Mouse (Mus musculus): ENCODE results near the gene Ddi2. TPM values are rescaled to one million over a fixed set of nuclear protein-coding genes. Genes with fewer than 3 reads are reported as not detected.

The Ddi2 gene
- polyA plus RNA-seq, 1 experiment from 2014 or later = 25.6 TPM

GRCm38 (mm10) chr4:141758874-141759542 is 35.8 kb upstream of the Ddi2 start:
- ATAC-seq (ENCODE audit: low FRiP score, low read depth) = no peak
- no peak overlapping the region for H3K9ac ChIP-seq
- 85% methylated on average over 6 of the region's 6 CpGs for WGBS

GRCm38 (mm10) chr4:141757124-141757523 is 33.9 kb upstream of the Ddi2 start:
- Histone ChIP-seq H3K9me3 (no peaks in the 10 kb centered on the region), H3K27ac (no peak overlapping the region), H3K27me3 (replicated peaks) (no peaks in the 10 kb centered on the region), H3K4me1 (no peaks in the 10 kb centered on the region), H3K4me3 (no peak overlapping the region), H3K36me3 (peaks cover 5% of the 10 kb centered on the region), H3K4me2 (replicated peaks) (no peak overlapping the region), H3K9ac (no peak overlapping the region)
- ATAC-seq (ENCODE audit: low FRiP score, low read depth) = no peak
- WGBS = 94% methylated on average over 3 of the region's 3 CpGs

More at GRCm38 (mm10) chr4:141758874-141759542, 35.8 kb upstream of the Ddi2 start:
- Histone ChIP-seq H3K36me3 (peaks cover 24% of the 10 kb centered on the region), H3K4me1 (no peaks in the 10 kb centered on the region), H3K4me2 (replicated peaks) (no peak overlapping the region), H3K27ac (no peak overlapping the region), H3K9me3 (no peaks in the 10 kb centered on the region), H3K4me3 (no peak overlapping the region), H3K27me3 (replicated peaks) (no peaks in the 10 kb centered on the region)

- Histone ChIP-seq H3K27me3 (replicated peaks) (no peaks in the 10 kb centered on the region), H3K4me2 (replicated peaks) (no peak overlapping the region), H3K9ac (no peak overlapping the region), H3K27ac (no peak overlapping the region), H3K4me1 (no peaks in the 10 kb centered on the region), H3K4me3 (no peak overlapping the region), H3K36me3 (no peaks in the 10 kb centered on the region; the same call in 1 of the 2 replicates), H3K9me3 (no peaks in the 10 kb centered on the region)
- 91% methylated on average over 19 of the region's 19 CpGs for WGBS
- no peak for ATAC-seq (ENCODE audit: low FRiP score, low read depth)
Measured at GRCm38 (mm10) chr4:141755375-141755930, 32.2 kb upstream of the Ddi2 start.

- no peak for ATAC-seq (ENCODE audit: low FRiP score, low read depth)
- H3K9ac ChIP-seq = no peak overlapping the region
- no peaks in the 10 kb centered on the region for H3K36me3 ChIP-seq
- no peaks in the 10 kb centered on the region for H3K4me1 ChIP-seq
- WGBS = 7% methylated on average over 4 of the region's 4 CpGs
- no peak overlapping the region for H3K4me2 ChIP-seq (replicated peaks)
- no peaks in the 10 kb centered on the region for H3K9me3 ChIP-seq
- no peak overlapping the region for H3K4me3 ChIP-seq
- 0 out of 2 replicates have a peak, but pooled peaks cover under 1% of the 10 kb centered on the region for H3K27me3 ChIP-seq (replicated peaks)
- H3K27ac ChIP-seq = no peak overlapping the region
Measured at GRCm38 (mm10) chr4:141752076-141752421, 28.8 kb upstream of the Ddi2 start.

- Histone ChIP-seq H3K27me3 (replicated peaks) (0 out of 2 replicates have a peak, but pooled peaks cover 3% of the 10 kb centered on the region), H3K27ac (no peak overlapping the region), H3K4me3 (no peak overlapping the region), H3K9me3 (no peaks in the 10 kb centered on the region), H3K4me2 (replicated peaks) (no peak overlapping the region), H3K9ac (no peak overlapping the region), H3K4me1 (no peaks in the 10 kb centered on the region), H3K36me3 (no peaks in the 10 kb centered on the region)
- 48% methylated on average over 4 of the region's 4 CpGs for WGBS
- no peak for ATAC-seq (ENCODE audit: low FRiP score, low read depth)
Measured at GRCm38 (mm10) chr4:141751419-141752075, 28.3 kb upstream of the Ddi2 start.

- no peak for ATAC-seq (ENCODE audit: low FRiP score, low read depth)
- H3K4me1 ChIP-seq = no peaks in the 10 kb centered on the region
- 71% methylated on average over 3 of the region's 3 CpGs for WGBS
- no peak overlapping the region for H3K4me2 ChIP-seq (replicated peaks)
- H3K27me3 ChIP-seq (replicated peaks) = 0 out of 2 replicates have a peak, but pooled peaks cover 3% of the 10 kb centered on the region
- no peak overlapping the region for H3K4me3 ChIP-seq
- no peaks in the 10 kb centered on the region for H3K9me3 ChIP-seq
- H3K27ac ChIP-seq = no peak overlapping the region
- no peaks in the 10 kb centered on the region for H3K36me3 ChIP-seq
- no peak overlapping the region for H3K9ac ChIP-seq
Measured at GRCm38 (mm10) chr4:141750826-141751225, 27.6 kb upstream of the Ddi2 start.

GRCm38 (mm10) chr4:141749557-141749956 is 26.3 kb upstream of the Ddi2 start:
- 37% methylated on average over 11 of the region's 11 CpGs for WGBS
- no peak overlapping the region for H3K4me2 ChIP-seq (replicated peaks)
- H3K36me3 ChIP-seq = no peaks in the 10 kb centered on the region
- 0 out of 2 replicates have a peak, but pooled peaks cover 3% of the 10 kb centered on the region for H3K27me3 ChIP-seq (replicated peaks)
- no peak overlapping the region for H3K27ac ChIP-seq
- no peak for ATAC-seq (ENCODE audit: low FRiP score, low read depth)
- no peak overlapping the region for H3K4me3 ChIP-seq
- H3K9ac ChIP-seq = no peak overlapping the region
- H3K9me3 ChIP-seq = no peaks in the 10 kb centered on the region
- no peaks in the 10 kb centered on the region for H3K4me1 ChIP-seq

- Histone ChIP-seq H3K9ac (no peak within 1 kb of the TSS), H3K36me3 (no peaks in the 10 kb centered on the region), H3K4me2 (replicated peaks) (no peak within 1 kb of the TSS), H3K4me1 (no peaks in the 10 kb centered on the region), H3K27ac (no peak within 1 kb of the TSS), H3K9me3 (no peaks in the 10 kb centered on the region), H3K27me3 (replicated peaks) (0 out of 2 replicates have a peak, but pooled peaks cover 3% of the 10 kb centered on the region), H3K4me3 (no peak within 1 kb of the TSS)
- WGBS = 24% methylated on average over 25 of the region's 25 CpGs
- no peak for ATAC-seq (ENCODE audit: low FRiP score, low read depth)
Measured at GRCm38 (mm10) chr4:141746578-141747346, 23.5 kb upstream of the Ddi2 start, which contains the start of gene Agmat. TSS of gene Agmat (plus strand) at chr4:141746672.

GRCm38 (mm10) chr4:141742381-141742780 is 19.2 kb upstream of the Ddi2 start:
- 89% methylated on average over 4 of the region's 4 CpGs for WGBS
- Histone ChIP-seq H3K4me1 (no peaks in the 10 kb centered on the region), H3K9ac (no peak overlapping the region), H3K36me3 (no peaks in the 10 kb centered on the region), H3K9me3 (no peaks in the 10 kb centered on the region), H3K4me3 (no peak overlapping the region), H3K27ac (no peak overlapping the region), H3K4me2 (replicated peaks) (no peak overlapping the region), H3K27me3 (replicated peaks) (0 out of 2 replicates have a peak, but pooled peaks cover 3% of the 10 kb centered on the region)
- ATAC-seq (ENCODE audit: low FRiP score, low read depth) = no peak

GRCm38 (mm10) chr4:141741856-141742255 is 18.6 kb upstream of the Ddi2 start:
- Histone ChIP-seq H3K4me1 (no peaks in the 10 kb centered on the region), H3K9ac (no peak overlapping the region), H3K4me2 (replicated peaks) (no peak overlapping the region), H3K4me3 (no peak overlapping the region), H3K27me3 (replicated peaks) (0 out of 2 replicates have a peak, but pooled peaks cover under 1% of the 10 kb centered on the region), H3K9me3 (no peaks in the 10 kb centered on the region), H3K36me3 (no peaks in the 10 kb centered on the region), H3K27ac (no peak overlapping the region)
- ATAC-seq (ENCODE audit: low FRiP score, low read depth) = no peak
- WGBS = 72% methylated on average over 9 of the region's 9 CpGs

- Histone ChIP-seq H3K9ac (no peak overlapping the region), H3K36me3 (no peaks in the 10 kb centered on the region)
- ATAC-seq (ENCODE audit: low FRiP score, low read depth) = no peak
Measured at GRCm38 (mm10) chr4:141738015-141738414, 14.8 kb upstream of the Ddi2 start.

GRCm38 (mm10) chr4:141736856-141737255 is 13.6 kb upstream of the Ddi2 start:
- Histone ChIP-seq H3K36me3 (no peaks in the 10 kb centered on the region), H3K9ac (no peak overlapping the region), H3K27me3 (replicated peaks) (no peaks in the 10 kb centered on the region), H3K4me3 (no peak overlapping the region), H3K4me1 (peaks cover 3% of the 10 kb centered on the region), H3K4me2 (replicated peaks) (no peak overlapping the region), H3K27ac (no peak overlapping the region), H3K9me3 (no peaks in the 10 kb centered on the region)
- no peak for ATAC-seq (ENCODE audit: low FRiP score, low read depth)
- WGBS = 74% methylated on average over 4 of the region's 4 CpGs

More at GRCm38 (mm10) chr4:141738015-141738414, 14.8 kb upstream of the Ddi2 start:
- 80% methylated on average over 8 of the region's 8 CpGs for WGBS
- no peak overlapping the region for H3K4me2 ChIP-seq (replicated peaks)
- no peaks in the 10 kb centered on the region for H3K9me3 ChIP-seq
- H3K27ac ChIP-seq = no peak overlapping the region
- H3K4me3 ChIP-seq = no peak overlapping the region
- H3K27me3 ChIP-seq (replicated peaks) = no peaks in the 10 kb centered on the region
- H3K4me1 ChIP-seq = peaks cover 3% of the 10 kb centered on the region
